Mouse (Mus musculus) limb, embryonic 13.5 days (tissue): ENCODE measurements around the gene Iars2. TPM values are rescaled to one million over a fixed set of nuclear protein-coding genes. Genes with fewer than 3 reads are reported as not detected.

Experiments
- ATAC-seq: fragments of 200-750 bp; cut with Nextera tagmentation; 2 replicates; pipeline ENCODE4 v1.8.0; 2017; ENCODE audit warnings: low read depth, moderate number of reproducible peaks, moderate TSS enrichment; ENCODE audit not compliant: low FRiP score
- H3K27ac ChIP-seq: fragments of 300-500 bp; sonication (generic); 2 replicates; pipeline ENCODE4 v1.5.1; 2015; ENCODE audit warnings: inconsistent platforms, mild to moderate bottlenecking, moderate library complexity
- H3K27me3 ChIP-seq: fragments of 300-500 bp; sonication (generic); 2 replicates; pipeline ENCODE4 v1.6.1; 2015; ENCODE audit warnings: mild to moderate bottlenecking, inconsistent platforms
- H3K36me3 ChIP-seq: fragments of 300-500 bp; sonication (generic); 2 replicates; pipeline ENCODE4 v1.6.1; 2015; ENCODE audit warnings: inconsistent platforms, mild to moderate bottlenecking, moderate library complexity
- H3K4me1 ChIP-seq: fragments of 300-500 bp; sonication (generic); 2 replicates; pipeline ENCODE4 v1.6.1; 2015; ENCODE audit warnings: inconsistent platforms
- H3K4me2 ChIP-seq: fragments of 300-500 bp; sonication (generic); replicated peaks from 2 replicates; pipeline ENCODE4 v1.6.1; 2015; ENCODE audit warnings: inconsistent platforms, mild to moderate bottlenecking, moderate library complexity
- H3K4me3 ChIP-seq: fragments of 300-500 bp; sonication (generic); 2 replicates; pipeline ENCODE4 v1.5.1; 2015; ENCODE audit warnings: moderate library complexity, mild to moderate bottlenecking, inconsistent platforms
- H3K9ac ChIP-seq: fragments of 300-500 bp; sonication (generic); 2 replicates; pipeline ENCODE4 v1.6.1; 2015; ENCODE audit warnings: mild to moderate bottlenecking, inconsistent platforms
- H3K9me3 ChIP-seq: fragments of 300-500 bp; sonication (generic); 2 replicates; pipeline ENCODE4 v1.6.1; 2016; ENCODE audit warnings: inconsistent platforms
- WGBS: fragments of 180-500 bp; shearing (Covaris S2); methylation state at CpG from one replicate; pipeline ENCODE4 v1.1.7; 2015; 5-methylcytosine and 5-hydroxymethylcytosine counted together
- polyA plus RNA-seq: library from polyadenylated mRNA; unstranded; fragments of >200 nt; fragmentation: Nextera tagmentation; extraction: Ambion mirVana; gene quantifications from 2 replicates; pipeline ENCODE4 v1.2.1, GENCODE M21; 2015

Iars2 gene
- polyA plus RNA-seq, 1 experiment from 2014 or later, result 25.8 TPM

DNA sequence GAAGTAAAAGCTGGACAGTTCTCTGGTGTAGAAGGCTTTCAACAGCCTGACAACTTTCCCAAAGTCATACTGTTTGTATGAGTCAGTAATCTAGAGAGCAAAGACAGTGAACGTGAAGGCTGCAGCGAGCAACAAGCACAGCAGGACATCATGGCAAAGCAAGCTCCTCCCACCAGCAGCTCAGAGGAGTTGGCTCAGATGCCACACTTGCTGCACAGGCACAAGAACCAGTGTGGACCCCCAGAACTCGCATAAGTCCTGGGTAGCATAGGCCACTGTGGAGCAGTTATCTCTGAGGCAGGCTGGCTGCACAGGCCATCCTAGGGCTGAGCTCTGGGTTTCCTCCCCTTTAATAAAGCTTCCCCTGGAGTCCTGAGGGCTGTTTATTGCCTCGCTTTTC, 37.9 kb downstream of the Iars2 start:
- Histone ChIP-seq H3K9me3 (no peaks in the 10 kb centered on the region), H3K27ac (no peak overlapping the region), H3K4me1 (no peaks in the 10 kb centered on the region), H3K9ac (no peak overlapping the region), H3K4me2 (no peak overlapping the region), H3K36me3 (peaks cover 83% of the 10 kb centered on the region), H3K4me3 (no peak overlapping the region), H3K27me3 (no peaks in the 10 kb centered on the region)
- no peak for ATAC-seq
- 68% methylated on average over 4 of the region's 4 CpGs for WGBS

GRCm38 (mm10) chr1:185289231-185289630, 40.0 kb downstream of the Iars2 start:
- 82% methylated on average over 5 of the region's 5 CpGs for WGBS
- H3K9me3 ChIP-seq, result no peaks in the 10 kb centered on the region
- no peaks in the 10 kb centered on the region for H3K4me1 ChIP-seq
- H3K9ac ChIP-seq, result no peak overlapping the region
- ATAC-seq, result no peak
- no peak overlapping the region for H3K27ac ChIP-seq
- no peaks in the 10 kb centered on the region for H3K27me3 ChIP-seq
- no peak overlapping the region for H3K4me3 ChIP-seq
- H3K4me2 ChIP-seq, result no peak overlapping the region
- peaks cover 83% of the 10 kb centered on the region for H3K36me3 ChIP-seq

DNA sequence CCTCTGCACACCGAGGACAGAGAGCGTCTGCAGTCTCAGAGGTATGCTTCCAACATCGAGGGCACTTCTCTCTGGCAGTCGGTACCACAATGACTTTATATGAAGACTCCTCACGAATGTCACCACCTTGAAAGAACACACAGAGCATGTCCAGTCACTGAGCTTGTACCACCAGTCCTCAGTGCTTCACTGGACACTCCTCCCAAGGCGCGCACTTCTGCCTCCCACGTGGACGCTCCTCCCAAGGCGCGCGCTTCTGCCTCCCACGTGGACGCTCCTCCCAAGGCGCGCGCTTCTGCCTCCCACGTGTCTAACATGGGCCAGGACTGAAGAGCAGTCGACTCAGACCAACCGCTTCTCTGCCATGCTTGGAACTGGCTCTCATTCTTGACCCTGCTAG, 42.1 kb downstream of the Iars2 start:
- 95% methylated on average over 20 of the region's 20 CpGs for WGBS
- Histone ChIP-seq H3K9me3 (no peaks in the 10 kb centered on the region), H3K9ac (no peak overlapping the region), H3K4me1 (no peaks in the 10 kb centered on the region), H3K27ac (no peak overlapping the region), H3K27me3 (no peaks in the 10 kb centered on the region), H3K4me3 (no peak overlapping the region), H3K4me2 (no peak overlapping the region), H3K36me3 (peaks cover 81% of the 10 kb centered on the region)
- no peak for ATAC-seq

GRCm38 (mm10) chr1:185285171-185285570, 44.0 kb downstream of the Iars2 start:
- Histone ChIP-seq H3K9ac (no peak overlapping the region), H3K9me3 (no peaks in the 10 kb centered on the region), H3K36me3 (peaks cover 80% of the 10 kb centered on the region), H3K4me3 (no peak overlapping the region), H3K27me3 (no peaks in the 10 kb centered on the region), H3K27ac (no peak overlapping the region), H3K4me1 (no peaks in the 10 kb centered on the region), H3K4me2 (no peak overlapping the region)
- WGBS, result 96% methylated on average over 4 of the region's 4 CpGs
- peak; percentile 51; the same call in 1 of the 2 replicates for ATAC-seq

- ATAC-seq, result no peak
- no peaks in the 10 kb centered on the region for H3K9me3 ChIP-seq
- no peaks in the 10 kb centered on the region for H3K4me1 ChIP-seq
- H3K9ac ChIP-seq, result no peak overlapping the region
- 74% methylated on average over 4 of the region's 4 CpGs for WGBS
- H3K27me3 ChIP-seq, result no peaks in the 10 kb centered on the region
- H3K36me3 ChIP-seq, result peaks cover 80% of the 10 kb centered on the region
- no peak overlapping the region for H3K4me2 ChIP-seq
- no peak overlapping the region for H3K4me3 ChIP-seq
- no peak overlapping the region for H3K27ac ChIP-seq
Measured at GRCm38 (mm10) chr1:185284740-185285139, 44.5 kb downstream of the Iars2 start.

- H3K36me3 ChIP-seq, result peaks cover 90% of the 10 kb centered on the region
- 92% methylated on average over 15 of the region's 15 CpGs for WGBS
- H3K27me3 ChIP-seq, result no peaks in the 10 kb centered on the region
- H3K27ac ChIP-seq, result no peak overlapping the region
- H3K9ac ChIP-seq, result no peak overlapping the region
- H3K4me3 ChIP-seq, result no peak overlapping the region
- H3K4me2 ChIP-seq, result no peak overlapping the region
- H3K4me1 ChIP-seq, result no peaks in the 10 kb centered on the region
- no peaks in the 10 kb centered on the region for H3K9me3 ChIP-seq
- ATAC-seq, result no peak
Measured at GRCm38 (mm10) chr1:185283247-185283646, 45.9 kb downstream of the Iars2 start.

GRCm38 (mm10) chr1:185282846-185283245, 46.4 kb downstream of the Iars2 start:
- H3K27me3 ChIP-seq, result no peaks in the 10 kb centered on the region
- 92% methylated on average over 11 of the region's 11 CpGs for WGBS
- H3K36me3 ChIP-seq, result peaks cover 92% of the 10 kb centered on the region
- H3K4me1 ChIP-seq, result no peaks in the 10 kb centered on the region
- H3K27ac ChIP-seq, result no peak overlapping the region
- H3K9me3 ChIP-seq, result no peaks in the 10 kb centered on the region
- H3K4me2 ChIP-seq, result no peak overlapping the region
- ATAC-seq, result no peak
- no peak overlapping the region for H3K9ac ChIP-seq
- no peak overlapping the region for H3K4me3 ChIP-seq

DNA sequence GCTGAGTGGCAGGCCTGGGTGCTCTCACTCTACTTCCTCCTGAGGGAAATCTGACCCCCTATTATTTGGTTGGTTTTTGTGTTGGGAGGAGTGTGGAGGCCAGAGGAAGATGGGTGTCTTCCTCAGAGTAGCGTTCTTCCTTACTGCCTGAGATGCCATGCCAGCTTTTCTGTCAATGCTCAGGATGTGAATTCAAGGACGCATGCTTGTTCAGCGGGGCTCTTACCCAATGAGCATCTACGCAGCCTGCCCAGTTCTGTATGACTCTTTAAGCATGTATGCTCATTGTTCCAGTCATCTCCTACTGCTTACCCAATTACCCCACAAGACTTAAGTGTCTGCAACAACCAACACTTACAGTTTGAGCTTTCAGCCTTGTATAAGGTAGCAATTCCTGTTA, 48.6 kb downstream of the Iars2 start:
- Histone ChIP-seq H3K9me3 (no peaks in the 10 kb centered on the region), H3K36me3 (peaks cover 94% of the 10 kb centered on the region), H3K4me1 (no peaks in the 10 kb centered on the region), H3K4me3 (no peak overlapping the region), H3K9ac (no peak overlapping the region), H3K4me2 (no peak overlapping the region), H3K27ac (no peak overlapping the region), H3K27me3 (no peaks in the 10 kb centered on the region)
- ATAC-seq, result no peak
- WGBS, result 92% methylated on average over 4 of the region's 4 CpGs

- Histone ChIP-seq H3K9me3 (no peaks in the 10 kb centered on the region), H3K4me3 (no peak overlapping the region), H3K27ac (no peak overlapping the region), H3K36me3 (peaks cover 97% of the 10 kb centered on the region), H3K9ac (no peak overlapping the region), H3K4me2 (no peak overlapping the region), H3K4me1 (no peaks in the 10 kb centered on the region), H3K27me3 (no peaks in the 10 kb centered on the region)
- ATAC-seq, result no peak
- 90% methylated on average over 9 of the region's 9 CpGs for WGBS
Measured at GRCm38 (mm10) chr1:185279288-185279687, 49.9 kb downstream of the Iars2 start.

GRCm38 (mm10) chr1:185277022-185277421, 52.2 kb downstream of the Iars2 start:
- H3K9me3 ChIP-seq, result 0 out of 2 replicates have a peak, but pooled peaks cover 3% of the 10 kb centered on the region
- H3K9ac ChIP-seq, result no peak overlapping the region
- no peaks in the 10 kb centered on the region for H3K4me1 ChIP-seq
- H3K27me3 ChIP-seq, result no peaks in the 10 kb centered on the region
- no peak overlapping the region for H3K27ac ChIP-seq
- no peak for ATAC-seq
- peaks cover 95% of the 10 kb centered on the region for H3K36me3 ChIP-seq
- H3K4me3 ChIP-seq, result no peak overlapping the region
- H3K4me2 ChIP-seq, result no peak overlapping the region
- 87% methylated on average over 11 of the region's 11 CpGs for WGBS

DNA sequence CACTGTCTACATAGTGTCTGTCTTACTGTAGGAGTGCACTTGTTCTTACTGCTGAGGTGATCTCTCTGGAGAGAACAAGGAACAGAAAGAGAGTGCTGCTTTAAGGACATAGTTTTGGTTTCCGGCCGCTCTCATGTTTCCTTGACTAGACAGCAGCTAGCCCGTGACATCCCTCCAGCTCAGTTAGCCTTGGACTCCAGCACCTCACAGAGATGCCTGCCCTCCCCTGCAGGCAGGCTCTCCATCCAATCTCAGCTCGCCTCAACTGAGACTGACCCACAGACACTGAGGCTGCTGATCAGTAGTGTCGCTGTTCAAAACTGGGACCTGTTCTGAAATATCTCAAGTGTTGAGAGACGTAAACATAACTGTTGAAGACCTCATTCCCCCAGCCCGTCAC, 53.2 kb downstream of the Iars2 start:
- no peak overlapping the region for H3K4me2 ChIP-seq
- H3K4me1 ChIP-seq, result no peaks in the 10 kb centered on the region
- no peak overlapping the region for H3K27ac ChIP-seq
- no peak overlapping the region for H3K9ac ChIP-seq
- ATAC-seq, result no peak
- H3K36me3 ChIP-seq, result peaks cover 95% of the 10 kb centered on the region
- H3K4me3 ChIP-seq, result no peak overlapping the region
- H3K9me3 ChIP-seq, result 0 out of 2 replicates have a peak, but pooled peaks cover 3% of the 10 kb centered on the region
- no peaks in the 10 kb centered on the region for H3K27me3 ChIP-seq
- WGBS, result 94% methylated on average over 7 of the region's 7 CpGs

DNA sequence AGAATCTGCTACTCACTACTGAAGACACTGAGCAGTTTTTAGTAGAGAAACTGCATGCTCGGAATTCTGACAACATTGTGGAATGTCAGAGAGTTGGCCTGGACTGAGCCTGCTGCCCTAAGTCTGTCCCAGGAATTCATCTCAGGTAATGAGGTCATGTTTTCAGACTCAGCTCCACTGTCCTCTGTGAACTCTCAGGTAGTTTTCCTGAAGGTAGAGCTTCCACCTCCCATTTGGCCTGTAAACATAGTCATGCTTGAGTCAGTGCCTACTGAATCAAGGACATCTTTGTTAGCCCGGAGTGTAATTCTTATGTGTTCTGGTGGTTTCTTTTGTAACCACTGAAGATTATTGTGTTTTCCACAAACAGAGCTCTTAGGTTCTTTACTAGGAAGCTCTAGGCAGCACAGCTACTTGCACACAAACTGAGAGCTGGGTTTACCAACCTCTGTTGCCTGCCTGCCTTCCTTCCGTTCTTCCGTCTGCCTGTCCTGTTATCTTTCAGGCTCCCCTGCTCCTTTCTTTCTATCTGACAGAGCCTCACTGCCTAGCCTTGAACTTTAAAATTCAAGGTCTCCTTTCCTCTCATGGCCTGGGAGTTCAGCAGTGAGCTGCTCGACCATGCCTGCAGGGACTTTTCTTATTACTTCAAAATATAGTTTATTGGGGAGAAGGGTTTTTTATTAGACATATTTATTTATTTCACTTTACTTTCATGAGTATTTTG, 54.2 kb downstream of the Iars2 start:
- Histone ChIP-seq H3K36me3 (peaks cover 90% of the 10 kb centered on the region), H3K4me1 (no peaks in the 10 kb centered on the region), H3K9ac (no peak overlapping the region), H3K27ac (no peak overlapping the region), H3K27me3 (no peaks in the 10 kb centered on the region), H3K4me3 (no peak overlapping the region), H3K4me2 (no peak overlapping the region), H3K9me3 (0 out of 2 replicates have a peak, but pooled peaks cover 3% of the 10 kb centered on the region)
- ATAC-seq, result no peak
- 87% methylated on average over 5 of the region's 5 CpGs for WGBS

DNA sequence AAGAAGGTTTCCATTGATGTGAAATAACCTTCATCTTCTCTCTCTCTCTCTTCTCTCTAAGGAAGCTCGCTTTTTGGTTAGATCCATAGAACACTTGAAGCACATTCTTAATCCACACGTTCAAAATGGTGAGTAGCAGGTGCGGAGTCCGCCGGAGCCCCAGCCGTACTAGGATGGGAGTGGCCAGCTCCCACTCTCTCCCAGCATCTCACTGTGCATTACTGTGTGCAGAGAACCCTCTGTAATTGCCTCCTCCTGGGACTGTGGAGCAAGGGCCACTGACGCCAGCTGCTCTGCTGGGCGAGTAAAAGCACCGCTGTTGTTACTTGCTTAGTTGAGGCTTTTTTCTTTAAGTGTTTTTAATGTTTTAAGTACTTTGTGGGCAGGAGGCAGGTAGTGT, 57.8 kb downstream of the Iars2 start:
- H3K4me3 ChIP-seq, result no peak overlapping the region
- H3K27ac ChIP-seq, result no peak overlapping the region
- no peak for ATAC-seq
- H3K9ac ChIP-seq, result no peak overlapping the region
- H3K4me1 ChIP-seq, result no peaks in the 10 kb centered on the region
- 93% methylated on average over 9 of the region's 9 CpGs for WGBS
- 0 out of 2 replicates have a peak, but pooled peaks cover 3% of the 10 kb centered on the region for H3K9me3 ChIP-seq
- H3K36me3 ChIP-seq, result peaks cover 84% of the 10 kb centered on the region
- no peak overlapping the region for H3K4me2 ChIP-seq
- no peaks in the 10 kb centered on the region for H3K27me3 ChIP-seq
